Comparison of ENCODE assay signal across 22 mouse cellular contexts in the genomic region with DNA sequence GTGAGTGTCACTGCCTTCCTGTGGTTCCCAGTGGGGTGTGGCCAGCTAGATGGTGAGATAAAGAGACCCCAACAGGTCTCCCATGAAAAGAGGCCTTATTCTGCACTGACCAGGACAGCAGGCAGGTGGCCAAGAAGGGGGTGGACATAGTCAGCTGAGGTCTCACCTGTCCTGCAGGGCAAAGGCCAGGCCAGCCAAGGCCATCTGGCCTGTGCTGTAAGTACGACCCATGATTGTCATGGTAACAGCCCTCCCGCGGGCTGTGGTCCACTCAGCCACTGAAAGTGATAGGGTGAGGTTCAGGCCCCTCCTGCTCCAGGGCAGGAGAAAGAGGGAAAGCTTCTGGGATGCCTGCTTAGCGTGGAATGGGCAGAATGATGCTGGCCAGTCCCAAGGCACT. TPM values are rescaled to one million over a fixed set of nuclear protein-coding genes. Genes with fewer than 3 reads are reported as not detected.
DNase-seq lines count a peak whose midpoint lies in the region; ATAC-seq lines count a peak whose summit lies in the region.
"Had no signal": no experiment of that assay in that cellular context is flagged by ENCODE, and none has a peak within 500 bp of the region (broad histone marks: within the 10 kb centered on the region; RNA-seq: fewer than 3 reads in every experiment).

No protein-coding gene starts in this region.

- no peak overlapping the region for H3K4me3 ChIP-seq in kidney, embryonic 14.5 days (ENCODE audit: low read length)
- H3K4me3 ChIP-seq: embryonic facial prominence, embryonic 10.5 days; forebrain, embryonic 15.5 days; liver, embryonic 13.5 days; megakaryocyte, embryonic 14.5 days had no signal

- H3K27me3 ChIP-seq in kidney, embryonic 14.5 days (ENCODE audit: control insufficient read depth, insufficient read depth, low read length): no peaks in the 10 kb centered on the region
- H3K27me3 ChIP-seq: forebrain, embryonic 15.5 days; liver, embryonic 13.5 days had no signal

- no peak overlapping the region for H3K9ac ChIP-seq in kidney, embryonic 14.5 days (ENCODE audit: low read depth, low read length)
- H3K9ac ChIP-seq: forebrain, embryonic 15.5 days; liver, embryonic 13.5 days had no signal

- no peaks in the 10 kb centered on the region for H3K36me3 ChIP-seq in kidney, embryonic 14.5 days (ENCODE audit: control insufficient read depth, insufficient read depth, low read length)
- H3K36me3 ChIP-seq: embryonic facial prominence, embryonic 10.5 days; forebrain, embryonic 15.5 days; G1E; liver, embryonic 13.5 days had no signal

- DNase-seq in kidney, postnatal 25 days: peak; percentile 60 to 81
- peak; percentile 76 for DNase-seq in 3134 (ENCODE audit: extremely low read depth, insufficient read length, low spot score)
- DNase-seq in Muller cell, postnatal 12 days (ENCODE audit: inconsistent ontology term): peak; percentile 25
- DNase-seq in cerebellum, adult 9-10 months: peak; percentile 94
- DNase-seq in spleen, postnatal 14 days (ENCODE audit: low spot score in 2 of 2): no peak
- no peak for DNase-seq in spleen, adult 18-20 months
- DNase-seq: heart, postnatal 36 days; layer of hippocampus, adult 9-11 months; liver, embryonic 13.5 days; lung, postnatal 14 days; right cerebral cortex, adult 18-20 months had no signal

- no peaks in the 10 kb centered on the region for H3K9me3 ChIP-seq in kidney, embryonic 14.5 days (ENCODE audit: control insufficient read depth, low read length)
- H3K9me3 ChIP-seq: embryonic facial prominence, embryonic 10.5 days; forebrain, embryonic 15.5 days; G1E; liver, embryonic 13.5 days; megakaryocyte, embryonic 14.5 days had no signal

- no peak overlapping the region for H3K27ac ChIP-seq in kidney, embryonic 14.5 days (ENCODE audit: low read depth, low read length)
- H3K27ac ChIP-seq: embryonic facial prominence, embryonic 10.5 days; forebrain, embryonic 15.5 days; kidney, postnatal 0 days; liver, embryonic 13.5 days had no signal

- no peak for ATAC-seq in kidney, embryonic 14.5 days (ENCODE audit: low FRiP score, low TSS enrichment)
- ATAC-seq: CD4-positive, CD25-positive, alpha-beta regulatory T cell, adult 4 months; forebrain, embryonic 15.5 days; hindbrain, embryonic 16.5 days; midbrain, embryonic 16.5 days had no signal

- H3K4me1 ChIP-seq in kidney, embryonic 14.5 days (ENCODE audit: control insufficient read depth, insufficient read depth, low read length): no peaks in the 10 kb centered on the region
- H3K4me1 ChIP-seq: liver, embryonic 13.5 days; megakaryocyte, embryonic 14.5 days had no signal

- WGBS in kidney, embryonic 14.5 days: 25% methylated on average over 4 of the region's 4 CpGs

- H3K4me2 ChIP-seq in kidney, embryonic 14.5 days (replicated peaks; ENCODE audit: low read depth, low read length): no peak overlapping the region
- H3K4me2 ChIP-seq: forebrain, embryonic 15.5 days; heart, embryonic 11.5 days; liver, embryonic 13.5 days had no signal

RNA-seq across cellular contexts. Expression of a gene that starts 29.2 kb away (rescaled TPM):
- polyA plus RNA-seq in kidney, embryonic 14.5 days (2014; fragmentation: Nextera tagmentation; extraction: Ambion mirVana): 1.8 and 2.5 TPM in 2 replicates
- polyA plus RNA-seq: CD4-positive, CD25-positive, alpha-beta regulatory T cell, adult 4 months; embryonic facial prominence, embryonic 10.5 days; forebrain, embryonic 15.5 days; G1E; heart, embryonic 11.5 days; hindbrain, embryonic 16.5 days; liver, embryonic 13.5 days; stomach, embryonic 16.5 days had no signal

Comparison
In these comparisons a context has a peak if more than half of its experiments do, and no peak if none do; other contexts are left out.
1. DNase-seq: peak in kidney, postnatal 25 days (2 of 2), 3134 (single experiment), Muller cell, postnatal 12 days (single experiment) and cerebellum, adult 9-10 months (single experiment); none in spleen, postnatal 14 days (0 of 2) and spleen, adult 18-20 months (0 of 2).